Mouse (Mus musculus): ENCODE data around the gene Prss27. TPM values are rescaled to one million over a fixed set of nuclear protein-coding genes. Genes with fewer than 3 reads are reported as not detected.

Gene Prss27
- total RNA-seq (2023), result not detected

GRCm38 (mm10) chr17:24037844-24038243 lies at the start of gene Prss27:
TSS of gene Prss27 (plus strand) at chr17:24038144.

GRCm38 (mm10) chr17:23997901-23998300 lies 40.0 kb upstream of the Prss27 start, which contains the start of gene Prss22:
TSS of gene Prss22 (minus strand) at chr17:23998100.

GRCm38 (mm10) chr17:24072919-24073696 lies 35.2 kb downstream of the Prss27 start, which contains the start of gene Kctd5:
TSS of gene Kctd5 (minus strand) at chr17:24073485.

Other genes with a start within 250 kb of the Prss27 start
- gene Srrm2, start 247.6 kb upstream of the Prss27 start, total RNA-seq (2023), result 1,551 TPM
- gene Elob, start 209.0 kb upstream of the Prss27 start, total RNA-seq (2023), result 130 TPM
- not detected for gene Prss33, start 202.1 kb upstream of the Prss27 start, total RNA-seq (2023)
- gene Prss32, start 194.3 kb upstream of the Prss27 start, total RNA-seq (2023), result not detected
- gene Prss41, start 194.0 kb upstream of the Prss27 start, total RNA-seq (2023), result 0.91 TPM
- gene Prss21, start 170.1 kb upstream of the Prss27 start, total RNA-seq (2023), result not detected
- gene Dcpp1, start 157.3 kb upstream of the Prss27 start, total RNA-seq (2023), result not detected
- gene Dcpp2, start 157.3 kb upstream of the Prss27 start, total RNA-seq (2023), result not detected
- gene Dcpp3, start 120.7 kb upstream of the Prss27 start, total RNA-seq (2023), result not detected
- gene Sbp, start 96.5 kb upstream of the Prss27 start, total RNA-seq (2023), result not detected
- not detected for gene Sbpl, start 82.9 kb upstream of the Prss27 start, total RNA-seq (2023)
- gene Prss30, start 57.6 kb upstream of the Prss27 start, total RNA-seq (2023), result 0.50 TPM
- gene Prss22, start 40.0 kb upstream of the Prss27 start, total RNA-seq (2023), result not detected
- gene Kctd5, start 35.3 kb downstream of the Prss27 start, total RNA-seq (2023), result 25.6 TPM
- 77.6 TPM for gene Pdpk1, start 112.8 kb downstream of the Prss27 start, total RNA-seq (2023)
- gene Amdhd2, start 125.6 kb downstream of the Prss27 start, total RNA-seq (2023), result 20.2 TPM
- gene Atp6v0c, start 131.6 kb downstream of the Prss27 start, total RNA-seq (2023), result 166 TPM
- 1.4 TPM for gene Tbc1d24, start 167.4 kb downstream of the Prss27 start, total RNA-seq (2023)
- 0.18 TPM for gene Ntn3, start 171.4 kb downstream of the Prss27 start, total RNA-seq (2023)
- 4.7 TPM for gene Tedc2, start 182.7 kb downstream of the Prss27 start, total RNA-seq (2023)
- 6.7 TPM for gene Ccnf, start 213.3 kb downstream of the Prss27 start, total RNA-seq (2023)

Measured in CD4-positive naive resting alpha-beta T cell, adult 76 days (primary cell).